Mouse (Mus musculus) megakaryocyte progenitor cell, adult 5-6 weeks (primary cell): Measurements from ENCODE around the gene H2-T24. TPM values are rescaled to one million over a fixed set of nuclear protein-coding genes. Genes with fewer than 3 reads are reported as not detected.
A peak's percentile ranks its signal among the peaks of the same experiment; 100 is the strongest.
"Not testable (repeated sequence)": the region's sequence is repeated elsewhere in the genome, so short reads cannot be mapped to it uniquely, and the experiment has no call there.

Source experiments
- ATAC-seq: replicated peaks from 2 replicates; pipeline ENCODE4 v1.8.0; 2016; ENCODE audit warnings: mild to moderate bottlenecking, moderate TSS enrichment, inconsistent platforms; ENCODE audit not compliant: poor library complexity
- total RNA-seq, 2 experiments: library from RNA; stranded (forward) in 1 of 2; stranded (reverse) in 1 of 2; fragments of 157-497, 149-512 nt in 1 of 2; fragments of 200-1000 nt in 1 of 2; gene quantifications; 2 replicates each; pipeline versions ENCODE4 v1.2.3 to v1.2.4; 2015 to 2017

H2-T24 gene
- total RNA-seq, 2 experiments from 2014 or later, result 2.7 to 13.0 TPM

DNA sequence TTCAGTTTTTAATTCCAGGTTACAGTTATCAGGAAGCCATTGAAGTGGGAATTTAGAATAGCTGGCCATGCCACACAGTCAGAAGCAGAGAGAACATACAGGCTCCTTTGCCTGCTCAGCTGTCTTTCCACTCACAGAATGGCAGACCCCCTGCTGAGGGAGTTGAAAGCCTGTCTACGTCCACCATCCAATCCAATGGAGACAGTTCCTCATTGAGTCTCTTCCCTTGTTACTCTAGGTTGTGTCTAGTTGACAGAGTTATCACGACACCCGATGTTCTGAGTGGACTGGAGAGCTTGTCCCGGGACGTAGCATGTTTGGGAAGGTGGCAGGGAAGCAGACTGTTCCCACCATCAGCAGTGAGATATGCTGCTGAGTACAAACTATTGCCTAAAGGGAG lies 4.8 kb upstream of the H2-T24 start:
- no peak for ATAC-seq

DNA sequence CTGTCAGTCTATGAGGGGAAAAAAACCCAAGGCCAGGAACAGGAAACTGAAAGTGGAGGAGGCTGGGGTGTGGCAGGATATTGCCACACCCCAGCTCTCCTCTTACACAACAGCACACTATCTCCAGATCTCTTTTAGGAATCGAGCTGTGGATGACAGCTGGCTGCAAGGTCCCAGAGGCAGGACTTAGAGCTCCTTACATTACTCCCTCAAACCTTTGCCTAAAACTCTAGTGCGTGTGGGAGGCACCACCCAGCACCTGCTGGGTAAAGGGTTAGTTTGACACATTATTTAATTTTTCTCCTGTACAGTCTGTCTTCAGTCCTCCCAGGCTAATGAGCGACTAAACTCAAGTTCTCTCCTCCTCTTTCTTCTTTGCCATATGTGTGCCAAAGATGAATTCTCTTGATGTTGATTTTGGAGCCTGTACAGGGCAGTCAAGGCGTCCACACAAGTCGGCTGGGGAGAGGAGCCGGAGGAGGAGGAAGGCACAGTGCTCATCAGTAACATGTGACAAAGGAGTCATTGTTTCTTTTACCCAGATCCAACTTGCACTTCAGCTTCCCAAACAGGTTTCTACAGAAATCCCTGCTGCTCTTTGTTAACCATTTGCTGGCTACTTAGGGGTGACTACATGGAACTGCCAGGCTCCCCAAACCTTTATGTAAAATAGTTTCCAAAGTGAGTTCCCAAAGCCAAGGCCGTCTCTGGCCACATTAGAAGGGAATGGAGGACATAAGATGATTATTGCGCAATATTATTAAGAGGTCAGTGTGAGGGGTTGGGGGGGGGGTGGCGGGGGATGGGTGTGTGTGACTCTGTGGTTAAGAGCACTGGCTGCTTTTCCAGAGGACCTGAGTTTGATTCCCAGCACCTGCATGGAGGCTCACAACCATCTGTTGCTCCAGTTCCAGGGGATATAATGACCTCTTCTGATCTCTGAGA lies 3.6 kb upstream of the H2-T24 start:
- peak; percentile 67 for ATAC-seq

DNA sequence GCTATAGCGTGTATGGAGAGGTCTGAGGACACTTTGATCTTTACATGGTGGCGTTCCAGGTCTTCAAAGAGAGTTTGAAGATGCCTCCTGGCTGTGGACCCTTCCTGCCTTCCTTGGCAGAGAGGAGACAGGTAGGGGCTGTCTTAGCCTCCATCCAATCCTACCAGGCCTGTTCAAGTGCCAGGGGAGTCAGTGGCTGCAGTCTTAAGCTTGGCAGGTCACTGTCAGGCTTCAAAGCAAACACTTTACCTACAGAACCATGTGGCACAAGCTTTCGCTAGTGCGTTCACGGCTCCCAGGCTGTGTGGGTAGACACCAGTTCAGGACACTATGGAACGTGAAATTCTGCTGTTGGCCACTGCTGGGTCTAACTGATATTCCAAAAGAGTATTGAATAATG lies 2.6 kb upstream of the H2-T24 start:
- no peak for ATAC-seq

DNA sequence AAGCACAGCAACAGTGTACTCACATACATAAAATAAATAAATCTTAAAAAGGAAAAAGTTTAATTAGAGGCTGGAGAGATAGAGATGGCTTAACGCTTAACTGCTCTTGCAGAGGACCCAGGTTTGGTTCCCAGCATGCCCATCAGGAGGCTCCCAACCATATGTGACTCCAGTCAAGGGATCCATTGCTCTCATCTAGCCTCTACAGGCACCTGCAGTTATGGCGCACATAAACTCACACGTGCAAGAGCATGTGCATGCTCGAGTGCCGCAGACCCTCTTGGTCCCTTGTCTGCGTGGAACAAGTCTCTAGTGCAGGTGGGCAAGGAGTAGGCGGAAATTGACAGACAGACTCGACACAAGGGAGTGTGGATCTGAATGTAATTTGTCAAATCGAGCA lies 1.7 kb upstream of the H2-T24 start:
- no peak for ATAC-seq

DNA sequence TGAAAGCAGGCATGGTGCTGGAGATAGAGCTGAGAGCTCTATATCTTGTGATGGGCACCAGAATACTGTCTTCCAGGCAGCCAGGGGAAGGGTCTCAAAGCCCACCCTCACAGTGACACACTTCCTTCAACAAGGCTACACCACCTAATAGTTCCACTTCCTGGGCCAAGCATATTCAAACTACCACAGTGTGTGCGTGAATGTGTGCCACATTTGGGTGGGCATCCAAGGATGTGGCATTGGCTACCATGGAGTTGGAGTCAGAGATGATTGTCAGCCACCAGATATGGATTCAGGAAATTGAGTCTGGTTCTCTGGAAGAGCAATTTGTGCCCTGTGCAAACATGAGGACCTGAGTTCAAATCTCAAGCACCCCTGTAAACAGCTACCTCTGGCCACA lies 949 bp upstream of the H2-T24 start:
- ATAC-seq, result no peak

DNA sequence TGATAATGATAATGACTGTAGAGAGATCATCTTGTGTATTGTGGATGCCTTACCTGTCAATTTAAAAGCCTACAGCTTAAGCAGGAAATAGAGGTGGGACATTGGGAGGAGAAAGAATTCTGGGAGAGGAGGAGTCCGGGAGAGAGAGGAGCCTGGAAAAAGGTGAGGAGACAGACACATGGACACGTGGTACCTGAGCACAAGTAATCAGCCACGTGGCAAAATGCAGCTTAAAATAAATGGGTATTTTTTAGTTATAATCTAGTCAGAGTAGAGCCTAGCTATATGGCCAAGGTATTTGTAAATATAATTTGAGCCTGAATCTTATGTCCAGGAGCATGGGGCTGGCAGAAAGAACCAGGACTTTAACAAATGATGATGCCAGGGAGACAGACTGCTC lies 841 bp downstream of the H2-T24 start:
- no peak for ATAC-seq

DNA sequence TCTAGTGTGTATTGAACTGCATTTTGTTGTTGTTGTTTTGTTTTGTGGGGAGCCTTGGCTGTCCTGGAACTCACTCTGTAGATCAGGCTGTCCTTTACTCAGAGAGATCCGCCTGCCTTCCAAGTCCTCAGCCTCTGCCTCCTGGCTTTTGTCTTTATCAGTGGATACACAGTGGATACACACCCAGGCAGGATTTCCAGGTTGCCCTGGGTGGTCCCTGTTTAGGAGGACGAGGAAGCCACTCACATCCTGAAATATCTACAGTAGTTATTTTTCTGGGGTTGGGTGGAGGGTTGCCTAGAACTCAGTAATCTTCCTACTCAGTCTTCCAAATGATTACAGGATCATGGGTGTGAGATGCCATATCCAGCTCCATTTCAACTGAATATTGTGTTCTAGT lies 1.4 kb downstream of the H2-T24 start:
- ATAC-seq, result no peak

DNA sequence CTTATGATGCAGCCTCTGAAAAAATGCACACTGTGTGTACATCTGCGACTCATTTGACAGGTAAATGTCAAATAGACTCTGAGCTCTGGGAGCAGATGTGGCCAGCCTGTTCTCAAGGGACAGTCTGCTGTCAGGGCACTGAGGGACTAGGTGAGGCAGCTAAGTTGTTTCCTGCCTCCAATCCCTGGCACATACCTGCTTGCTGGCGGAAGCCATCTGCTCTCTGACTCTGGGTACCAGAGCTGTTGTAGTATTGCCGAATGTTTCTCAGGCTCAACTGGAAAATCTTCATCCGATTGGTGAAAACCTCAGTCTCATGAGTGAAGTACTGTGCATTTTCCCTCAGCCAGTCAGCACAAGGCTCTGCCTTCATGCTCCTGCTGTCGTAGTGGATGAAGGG lies 3.3 kb downstream of the H2-T24 start:
- no peak for ATAC-seq

DNA sequence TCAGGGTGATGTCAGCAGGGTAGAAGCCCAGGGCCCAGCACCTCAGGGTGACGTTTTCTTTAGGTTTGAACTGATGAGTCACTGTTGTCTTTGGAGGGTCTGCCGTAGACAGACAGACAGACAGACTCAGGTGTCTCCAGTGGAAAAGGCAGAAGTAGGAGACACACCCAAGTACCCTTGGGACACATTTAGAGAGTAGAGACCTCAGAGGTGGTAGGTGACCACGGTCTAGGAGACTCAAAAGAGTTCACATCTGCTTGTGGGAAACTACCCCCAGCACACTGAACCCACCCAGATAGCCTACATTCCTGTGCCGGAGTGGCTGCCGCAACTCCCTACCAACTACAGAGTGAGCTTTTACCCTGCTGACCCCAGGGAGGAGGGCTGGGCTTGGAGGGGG lies 5.4 kb downstream of the H2-T24 start:
- no peak for ATAC-seq

DNA sequence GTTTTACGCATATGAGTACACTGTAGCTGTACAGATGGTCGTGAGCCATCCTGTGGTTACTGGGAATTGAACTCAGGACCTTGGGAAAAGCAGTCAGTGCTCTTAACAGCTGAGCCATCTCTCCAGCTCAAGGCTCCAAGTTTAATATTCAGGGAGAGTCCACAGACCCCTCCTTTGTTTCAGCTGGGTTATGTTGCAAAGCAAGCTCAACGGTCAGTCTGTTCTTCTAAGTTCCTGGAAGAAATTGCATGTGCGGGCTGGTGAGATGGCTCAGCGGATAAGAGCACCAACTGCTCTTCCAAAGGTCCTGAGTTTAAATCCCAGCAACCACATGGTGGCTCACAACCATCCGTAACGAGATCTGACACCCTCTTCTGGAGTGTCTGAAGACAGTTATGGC lies 16.0 kb downstream of the H2-T24 start:
- ATAC-seq, result not testable (repeated sequence)

DNA sequence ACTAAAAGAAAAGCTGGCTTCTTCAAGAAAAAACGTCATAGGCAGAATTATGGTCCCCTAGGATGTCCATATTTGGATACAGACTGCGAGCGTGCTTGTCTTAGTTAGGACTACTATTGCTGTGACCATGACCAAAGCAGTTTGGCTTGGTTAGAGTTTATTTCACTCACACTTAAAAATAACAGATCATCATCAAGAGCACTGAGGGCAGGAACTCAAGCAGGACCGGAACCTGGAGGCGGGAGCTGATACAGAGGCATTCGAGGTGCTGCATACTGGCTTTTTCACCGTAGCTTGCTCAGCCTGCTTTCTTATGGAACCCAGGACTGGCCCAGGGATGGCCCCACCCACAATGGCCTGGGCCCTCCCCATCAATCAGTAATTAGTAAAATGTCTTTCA lies 17.0 kb downstream of the H2-T24 start:
- no peak for ATAC-seq

DNA sequence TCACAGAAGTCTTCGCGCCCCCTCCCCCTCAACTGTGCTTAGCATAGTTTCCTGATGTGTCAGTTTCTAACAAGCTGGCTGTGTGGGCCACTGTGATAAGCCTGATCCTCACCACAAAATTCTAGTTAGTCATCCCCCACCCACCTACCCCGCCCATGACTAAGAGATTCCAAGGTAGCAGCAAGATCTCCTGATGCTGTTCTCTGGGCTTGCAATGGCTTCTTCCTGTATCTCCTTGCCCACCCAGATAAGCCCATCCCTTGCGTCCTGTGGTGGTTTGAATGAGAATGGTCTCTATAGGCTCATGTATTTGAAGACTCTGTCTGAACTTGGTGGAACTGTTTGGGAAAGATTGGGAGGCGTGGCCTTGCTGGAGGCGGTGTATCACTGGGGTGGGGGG lies 18.4 kb downstream of the H2-T24 start:
- ATAC-seq, result peak; percentile 55

DNA sequence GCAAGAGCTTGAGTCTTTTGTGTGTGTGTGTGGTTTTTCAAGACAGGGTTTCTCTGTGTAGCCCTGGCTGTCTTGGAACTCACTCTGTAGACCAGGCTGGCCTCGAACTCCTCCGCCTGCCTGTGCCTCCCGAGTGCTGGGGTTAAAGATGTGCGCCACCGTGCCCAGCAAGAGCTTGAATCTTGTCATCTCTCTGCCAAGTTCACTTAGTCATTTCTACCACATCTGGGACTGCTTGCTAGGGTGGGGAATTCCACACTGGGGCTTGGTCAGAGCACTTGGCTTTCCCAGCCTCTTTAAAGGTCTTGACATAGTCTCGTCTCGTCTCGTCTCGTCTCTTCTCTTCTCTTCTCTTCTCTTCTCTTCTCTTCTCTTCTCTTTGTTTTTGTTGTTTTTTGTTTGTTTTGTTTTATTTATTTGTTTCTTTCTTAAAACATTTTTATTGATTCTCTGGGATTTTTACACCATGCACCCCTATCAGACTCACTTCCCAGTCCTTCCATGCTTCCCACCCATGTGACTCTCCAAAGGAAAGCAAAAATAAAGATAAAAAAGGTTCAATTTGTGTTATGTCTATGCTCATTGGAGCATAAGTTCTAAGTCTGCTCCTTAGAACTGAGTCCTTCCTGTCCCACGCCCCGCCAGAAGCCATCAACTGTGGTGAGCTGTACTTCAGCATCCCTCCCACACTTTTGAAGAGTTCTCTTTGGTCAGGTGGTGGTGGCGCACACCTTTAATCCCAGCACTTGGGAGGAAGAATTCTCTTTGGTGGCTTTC lies 19.1 kb downstream of the H2-T24 start:
- ATAC-seq, result no peak

DNA sequence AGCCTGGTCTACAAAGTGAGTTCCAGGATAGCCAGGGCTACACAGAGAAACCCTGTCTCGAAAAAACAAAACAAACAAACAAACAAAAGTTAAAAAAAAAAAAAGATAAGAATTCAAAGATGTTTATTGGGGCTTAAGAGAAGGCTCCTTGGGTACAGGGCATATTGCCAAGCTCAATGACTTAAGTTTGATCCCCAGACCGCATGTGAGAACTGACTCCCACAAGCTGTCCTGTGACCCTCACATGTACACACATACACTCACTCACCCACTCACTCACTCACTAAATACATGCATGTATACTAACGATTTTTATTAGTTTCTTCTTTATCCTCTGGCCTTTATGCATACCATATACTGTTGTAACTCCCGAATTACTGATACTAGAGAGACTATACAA lies 20.0 kb downstream of the H2-T24 start:
- ATAC-seq, result no peak

DNA sequence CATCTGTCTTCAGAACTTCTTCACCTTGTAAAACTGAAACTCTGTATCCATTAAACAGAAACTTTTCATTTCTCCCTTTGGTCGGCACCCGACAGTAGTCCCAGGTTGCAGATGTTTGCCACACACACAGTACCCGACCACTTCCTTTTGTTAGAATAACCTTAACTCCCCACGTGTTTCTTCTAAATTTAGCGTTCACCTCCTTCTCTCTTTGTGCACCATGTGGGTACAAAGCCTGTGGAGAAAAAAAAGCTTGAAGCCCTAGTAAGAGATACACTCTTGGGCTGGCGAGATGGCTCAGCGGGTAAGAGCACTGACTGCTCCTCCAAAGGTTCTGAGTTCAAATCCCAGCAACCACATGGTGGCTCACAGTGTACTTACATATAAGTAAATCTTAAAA lies 21.0 kb downstream of the H2-T24 start:
- ATAC-seq, result peak; percentile 4; the same call in 1 of the 2 replicates

DNA sequence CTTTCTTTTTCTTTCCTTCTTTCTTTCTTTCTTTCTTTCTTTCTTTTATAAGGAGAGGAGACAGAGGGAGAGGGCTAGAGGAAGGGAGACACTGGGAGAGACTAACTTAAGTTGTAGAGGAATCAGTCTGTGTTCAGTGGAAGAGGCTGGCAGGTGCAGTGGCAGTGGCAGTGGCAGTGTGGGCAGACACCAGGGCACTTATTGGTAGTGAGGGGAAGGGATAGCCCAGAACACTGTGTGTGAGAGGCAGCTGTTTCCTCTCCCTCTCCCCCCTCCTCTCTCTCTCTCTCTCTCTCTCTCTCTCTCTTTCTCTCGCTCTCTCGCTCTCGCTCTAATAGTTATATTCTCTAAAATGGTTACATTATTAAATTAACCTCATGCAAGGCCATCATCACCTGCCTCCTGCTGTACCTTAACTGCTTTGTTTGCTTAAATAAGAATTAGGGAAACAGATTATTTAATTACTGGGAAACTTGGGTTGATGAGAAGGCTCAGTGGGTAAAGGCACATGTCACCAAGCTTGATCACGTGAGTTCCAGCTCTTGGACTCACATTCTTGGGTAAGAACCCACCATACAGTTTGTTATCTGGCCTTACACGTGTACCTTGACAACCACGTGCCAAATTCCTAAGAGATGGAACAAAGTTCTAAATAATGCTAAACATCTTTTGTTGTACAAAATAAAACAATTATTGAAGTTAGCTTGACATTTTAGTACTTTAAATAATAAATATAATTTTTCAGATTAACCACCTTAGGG lies 21.6 kb downstream of the H2-T24 start:
- ATAC-seq, result no peak

DNA sequence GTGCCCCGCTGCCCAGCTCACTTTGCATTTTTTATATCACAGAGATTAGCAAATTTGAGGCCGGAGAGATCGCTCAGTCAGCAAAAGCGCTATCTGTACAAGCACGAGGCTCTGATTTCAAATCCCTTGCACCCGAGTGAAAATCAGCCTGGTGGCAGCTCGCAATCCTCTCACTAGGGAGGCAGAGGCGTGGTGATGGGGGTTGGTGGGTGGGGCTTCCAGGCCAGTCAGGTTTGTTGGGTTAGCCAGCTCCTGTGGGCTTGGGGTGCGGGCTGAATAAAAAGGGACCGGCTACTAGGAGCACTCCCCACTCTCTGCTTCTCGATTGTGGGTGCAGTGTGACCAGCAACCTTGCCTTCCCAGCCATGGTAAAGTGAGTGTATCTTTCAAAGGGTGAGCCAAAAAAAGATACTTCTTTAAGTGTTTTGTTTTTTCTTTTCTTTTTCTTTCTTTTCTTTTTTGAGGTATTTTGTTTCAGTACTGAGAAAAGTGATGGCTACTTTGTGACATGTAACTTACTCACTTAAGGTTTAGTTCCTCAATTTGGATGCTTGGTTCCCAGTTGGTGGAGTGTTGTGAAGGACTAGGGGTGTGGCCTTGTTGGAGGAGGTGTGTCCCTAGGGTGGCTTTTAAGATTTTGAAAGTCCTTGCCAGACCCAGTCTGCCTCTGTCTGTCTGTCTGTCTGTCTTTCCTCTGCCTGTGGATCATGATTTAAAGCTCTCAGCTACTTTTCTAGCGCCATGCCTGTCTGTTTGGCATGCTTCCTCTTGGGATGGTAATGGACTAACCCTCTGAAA lies 22.4 kb downstream of the H2-T24 start:
- ATAC-seq, result peak; percentile 32

DNA sequence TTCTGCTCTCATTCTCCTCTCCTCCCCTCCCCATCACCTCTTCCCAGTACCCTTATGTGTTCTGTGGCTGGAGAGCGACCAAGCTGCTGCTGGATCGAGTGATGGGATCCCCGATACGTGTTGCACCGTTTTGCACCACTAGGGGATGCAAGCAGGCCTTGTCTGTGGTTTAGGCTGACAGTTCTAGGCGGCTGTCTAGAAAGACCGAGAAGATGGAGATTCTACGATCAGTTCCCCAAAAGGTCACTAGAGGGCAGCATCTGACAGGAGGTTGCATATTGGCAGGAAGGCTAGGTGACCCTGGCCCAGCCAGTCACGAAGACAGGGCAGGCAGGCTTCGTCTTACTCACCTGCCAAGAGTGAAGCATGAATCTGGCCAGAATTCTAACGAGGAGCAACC lies 23.4 kb downstream of the H2-T24 start:
- peak; percentile 60 for ATAC-seq

DNA sequence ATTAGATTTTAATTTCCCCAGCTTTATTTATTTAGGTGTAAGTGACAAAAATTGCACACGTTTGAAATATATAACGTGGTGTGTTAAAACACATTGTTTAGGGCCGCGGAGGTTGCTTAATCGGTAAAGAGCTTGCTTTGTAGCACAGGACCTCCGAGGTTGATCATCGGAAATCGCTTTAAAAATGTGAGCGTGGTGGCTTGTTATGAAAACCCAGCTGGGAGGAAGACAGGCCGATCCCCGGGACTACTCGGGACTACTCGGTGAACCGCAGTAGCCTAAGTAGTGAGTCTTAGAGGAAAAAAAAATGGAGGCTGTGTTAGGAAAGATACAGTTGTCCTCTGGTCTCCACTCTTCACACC lies 25.5 kb downstream of the H2-T24 start:
- no peak for ATAC-seq

DNA sequence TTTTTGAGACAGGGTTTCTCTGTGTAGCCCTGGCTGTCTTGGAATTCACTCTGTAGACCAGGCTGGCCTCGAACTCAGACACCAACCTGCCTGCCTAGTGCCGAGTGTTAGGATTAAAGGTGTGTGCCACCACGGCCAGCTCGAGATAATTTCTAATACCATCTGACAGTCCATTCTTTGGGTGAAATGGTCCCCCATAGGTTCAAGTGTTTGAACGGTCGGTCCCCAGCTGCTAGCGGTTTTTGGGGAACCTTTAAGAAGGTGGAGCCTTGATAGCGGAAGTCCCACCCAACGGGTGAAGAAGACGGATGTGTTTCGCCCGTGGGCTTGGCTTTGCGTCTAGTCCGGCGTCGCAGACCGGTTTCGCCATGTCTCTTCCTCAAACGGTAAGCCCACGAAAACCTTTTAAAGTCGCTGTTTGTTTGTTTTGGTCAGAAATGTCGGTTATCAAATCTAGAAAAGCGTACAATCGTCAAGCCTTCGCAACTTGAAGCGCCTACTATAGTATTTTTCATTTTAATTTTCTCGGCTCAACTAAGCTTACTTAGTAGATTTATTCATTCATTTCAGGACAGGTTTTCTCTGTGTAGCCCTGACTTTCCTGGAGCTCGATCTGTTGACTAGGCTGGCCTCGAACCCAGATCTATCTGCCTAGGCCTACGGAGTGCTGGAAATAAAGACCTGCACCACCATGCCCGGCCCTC lies 26.0 kb downstream of the H2-T24 start:
- ATAC-seq, result peak; percentile 54
